Mouse (Mus musculus) cortical plate, adult 2 months (tissue): ENCODE measurements around the gene Lama2.

ENCODE experiments used
- CTCF ChIP-seq: fragments of 200-500 bp; IDR thresholded peaks from 2 replicates; pipeline ENCODE4 v1.5.1; 2011; ENCODE audit warnings: mild to moderate bottlenecking, control low read depth, low read length; ENCODE audit not compliant: insufficient read depth; ENCODE audit errors: extremely low read depth
- POLR2A ChIP-seq: fragments of 200-500 bp; IDR thresholded peaks from 2 replicates; pipeline ENCODE4 v1.6.1; 2011; ENCODE audit warnings: mild to moderate bottlenecking, low read length, control low read depth; ENCODE audit not compliant: insufficient read depth; ENCODE audit errors: extremely low read depth

DNA sequence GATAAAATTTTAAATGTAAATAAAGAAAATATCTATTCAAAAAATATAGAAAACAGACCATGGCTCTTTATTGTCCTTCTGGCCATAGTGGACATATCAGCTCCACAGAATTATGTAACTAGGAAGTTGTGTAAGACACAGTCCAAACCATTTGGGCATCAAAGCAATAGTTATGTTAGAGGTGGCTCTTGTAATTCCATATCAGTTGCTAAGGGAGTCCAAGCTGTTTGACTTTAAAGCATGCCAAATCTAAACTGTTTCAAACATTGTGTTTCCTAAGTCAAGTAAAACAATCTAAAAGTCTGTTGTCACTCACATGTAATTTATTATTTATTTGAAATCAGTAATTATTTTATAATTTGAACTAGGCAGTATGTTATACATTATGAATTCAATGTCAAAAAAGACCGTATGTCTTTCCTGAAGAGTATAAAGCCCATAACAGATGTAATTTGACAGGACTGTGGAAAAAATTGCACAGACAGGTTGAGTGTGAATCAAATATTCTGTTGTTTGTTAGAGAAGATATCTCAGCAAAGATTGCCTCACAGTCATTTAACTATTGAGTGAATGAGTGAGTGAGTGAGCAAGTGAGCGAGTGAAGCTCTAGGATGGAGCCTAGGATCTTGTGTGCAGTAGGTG lies 550.6 kb downstream of the Lama2 start:
- TF ChIP-seq CTCF (no peak), POLR2A (no peak)
